Mouse (Mus musculus): ENCODE data around the gene Zfp651. TPM values are rescaled to one million over a fixed set of nuclear protein-coding genes. Genes with fewer than 3 reads are reported as not detected.
A peak's percentile ranks its signal among the peaks of the same experiment; 100 is the strongest.

The Zfp651 gene
- total RNA-seq, 4 experiments from 2014 or later: 120 to 131 (median 129) TPM

DNA sequence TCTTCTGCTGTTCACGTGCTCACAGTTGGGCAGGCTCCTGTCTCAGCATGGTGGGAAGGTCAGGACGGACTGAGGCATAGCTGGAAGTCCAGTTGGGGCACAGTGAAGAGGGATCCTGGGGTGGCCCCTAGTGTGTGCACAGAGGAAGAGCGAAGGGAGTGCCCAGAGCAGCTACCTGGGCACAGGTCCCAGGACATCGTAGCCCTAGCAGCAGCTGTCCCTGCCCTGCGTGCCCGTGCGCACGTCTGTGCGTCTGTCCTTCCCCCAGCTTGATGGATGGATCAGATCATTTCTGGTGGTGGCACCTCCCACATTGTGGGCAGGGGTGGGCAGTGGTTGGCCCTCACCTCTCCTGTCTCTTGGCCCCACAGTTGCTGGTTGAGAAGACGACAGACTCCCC, 3.1 kb downstream of the Zfp651 start:
- DNase-seq (ENCODE audit: low spot score): no peak

DNA sequence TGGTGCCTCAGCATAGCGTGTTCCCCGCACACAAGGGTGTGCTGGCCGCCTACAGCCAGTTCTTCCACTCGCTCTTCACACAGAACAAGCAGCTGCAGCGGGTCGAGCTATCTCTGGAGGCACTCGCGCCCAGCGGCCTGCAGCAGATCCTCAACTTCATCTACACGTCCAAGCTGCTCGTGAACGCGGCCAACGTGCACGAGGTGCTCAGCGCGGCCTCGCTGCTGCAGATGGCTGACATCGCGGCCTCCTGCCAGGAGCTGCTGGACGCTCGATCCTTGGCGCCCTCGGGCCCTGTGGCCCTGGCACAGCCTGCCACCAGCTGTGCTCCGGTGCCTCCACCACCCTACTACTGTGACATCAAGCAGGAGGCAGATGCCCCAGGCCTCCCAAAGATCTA, 3.6 kb downstream of the Zfp651 start:
- DNase-seq (ENCODE audit: low spot score): no peak

DNA sequence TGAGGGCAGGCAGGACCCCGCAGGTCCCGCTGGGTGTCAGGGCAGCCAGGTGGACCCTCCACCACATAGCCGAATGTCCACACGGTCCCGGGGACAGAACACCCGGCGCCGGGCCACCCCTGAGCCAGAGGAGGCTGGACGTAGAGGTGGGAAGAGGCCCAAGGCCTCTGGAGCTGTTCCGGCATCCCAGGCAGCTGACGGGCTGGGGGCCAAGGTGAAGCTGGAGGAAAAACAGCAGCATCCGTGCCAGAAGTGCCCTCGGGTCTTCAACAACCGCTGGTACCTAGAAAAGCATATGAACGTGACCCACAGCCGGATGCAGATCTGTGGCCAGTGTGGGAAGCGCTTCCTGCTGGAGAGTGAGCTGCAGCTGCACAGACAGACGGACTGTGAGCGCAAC, 4.6 kb downstream of the Zfp651 start:
- DNase-seq (ENCODE audit: low spot score): no peak

DNA sequence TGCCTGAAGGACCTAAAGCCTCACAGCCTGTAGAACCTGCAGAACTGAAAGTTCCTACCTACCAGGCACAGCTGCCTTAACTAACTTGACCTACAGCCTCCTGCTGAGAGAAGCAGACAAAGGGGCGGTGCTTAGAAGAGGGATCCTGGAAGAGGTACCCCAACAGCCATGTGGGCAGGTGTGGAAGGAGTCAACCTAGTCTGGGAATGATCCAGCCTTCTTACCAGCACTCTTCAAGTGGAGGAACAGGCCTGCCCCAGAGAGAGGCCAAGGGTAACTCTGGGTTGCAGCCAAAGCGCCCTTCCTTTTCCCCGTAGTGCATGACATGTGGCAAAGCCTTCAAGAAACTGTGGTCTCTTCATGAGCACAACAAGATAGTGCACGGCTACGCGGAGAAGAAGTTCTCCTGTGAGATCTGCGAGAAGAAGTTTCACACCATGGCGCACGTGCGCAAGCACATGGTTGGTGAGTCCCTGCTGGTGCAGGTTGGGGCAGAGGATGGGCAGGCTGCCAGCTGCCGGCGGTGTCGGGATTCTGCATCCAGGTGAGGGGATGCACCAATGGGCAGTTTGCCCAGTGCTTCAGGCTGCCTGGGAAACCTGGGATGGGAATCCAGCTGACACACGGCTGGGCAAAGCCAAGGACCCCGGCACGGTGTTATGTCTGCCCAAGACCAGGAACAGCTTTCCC, 6.2 kb downstream of the Zfp651 start:
- DNase-seq (ENCODE audit: low spot score): no peak

DNA sequence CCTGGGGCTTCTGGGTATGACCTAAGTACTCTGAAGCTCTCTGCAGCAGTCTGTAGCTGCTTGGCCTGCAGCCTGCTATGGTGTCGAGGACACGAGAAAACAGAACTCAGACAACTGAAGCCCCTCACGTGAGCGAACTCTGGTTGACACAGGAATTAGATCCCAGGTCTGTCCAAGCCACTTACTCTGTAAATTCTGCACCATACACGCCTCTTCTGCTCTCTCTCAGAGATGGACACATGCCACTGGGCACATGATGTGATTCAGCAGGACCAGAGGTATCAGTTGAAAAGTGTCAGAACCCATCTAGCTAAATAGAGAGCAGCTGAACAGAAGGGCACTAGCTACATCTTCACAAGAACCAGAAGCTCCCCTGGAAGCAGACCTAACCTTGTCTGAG, 13.3 kb downstream of the Zfp651 start:
- DNase-seq (ENCODE audit: low spot score): no peak

DNA sequence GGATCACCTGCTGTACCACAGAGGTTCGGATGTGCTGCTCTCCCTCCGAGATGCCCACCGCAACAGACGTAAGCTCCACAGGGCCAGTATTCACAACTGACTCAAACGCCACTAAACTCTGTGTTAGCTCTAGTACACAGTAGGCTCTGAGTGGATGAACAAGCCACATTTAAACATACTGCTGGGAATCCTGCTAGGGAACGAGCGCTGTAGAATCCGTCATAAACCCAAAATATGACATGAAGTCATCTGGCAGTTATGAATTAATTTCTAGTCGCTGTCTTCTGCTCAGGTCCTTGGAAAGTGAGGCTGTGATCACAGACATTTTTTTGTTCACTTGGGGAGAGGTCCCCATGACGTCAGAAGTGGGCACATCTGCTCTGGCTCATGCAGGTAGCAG, 16.8 kb downstream of the Zfp651 start:
- DNase-seq (ENCODE audit: low spot score): no peak

DNA sequence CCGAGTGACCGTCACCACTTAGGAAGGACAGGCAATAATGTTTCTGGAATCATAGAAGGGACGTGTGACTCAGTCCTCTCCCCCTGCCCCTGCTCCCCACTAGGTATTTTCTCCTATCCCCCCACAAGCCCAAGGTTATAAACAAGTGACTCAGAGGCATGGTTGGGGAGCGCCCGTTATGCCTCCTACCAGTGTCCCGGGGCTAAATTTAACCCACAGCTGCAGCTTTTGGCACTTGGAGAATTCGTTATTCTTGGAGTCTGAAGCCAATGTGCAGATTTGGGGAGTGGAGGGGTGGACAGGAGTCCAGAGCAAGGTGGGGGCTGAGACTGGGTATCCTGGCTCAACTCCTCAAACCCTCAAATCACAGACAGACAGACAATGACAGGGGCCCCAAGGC, 17.4 kb downstream of the Zfp651 start:
- no peak for DNase-seq (ENCODE audit: low spot score)

DNA sequence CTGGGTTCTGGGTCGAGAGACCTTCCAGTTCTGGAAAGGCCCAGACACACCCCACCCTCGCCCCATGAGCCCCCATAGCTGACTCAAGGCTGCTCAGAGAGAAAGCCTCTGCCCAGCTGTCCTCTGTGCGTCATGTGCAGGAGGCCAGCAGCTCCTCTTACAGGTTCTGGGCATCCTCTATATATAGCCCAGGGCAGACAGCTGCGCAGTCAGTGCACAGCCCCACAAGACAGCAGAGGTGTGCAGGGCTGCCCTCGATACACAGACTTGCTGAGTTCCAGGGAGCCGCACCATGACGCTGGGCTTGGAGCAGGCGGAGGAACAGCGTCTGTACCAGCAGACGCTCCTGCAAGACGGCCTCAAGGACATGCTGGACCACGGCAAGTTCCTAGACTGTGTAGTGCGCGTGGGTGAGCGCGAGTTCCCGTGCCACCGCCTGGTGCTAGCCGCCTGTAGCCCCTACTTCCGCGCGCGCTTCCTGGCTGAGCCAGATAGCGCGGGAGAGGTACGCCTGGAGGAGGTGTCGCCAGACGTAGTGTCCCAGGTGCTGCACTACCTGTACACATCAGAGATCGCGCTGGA, 18.4 kb downstream of the Zfp651 start, which contains the start of gene Klhl40:
TSS of gene Klhl40 (plus strand) at position 124 of the 582 bp plus-strand sequence.
- no peak for DNase-seq (ENCODE audit: low spot score)

DNA sequence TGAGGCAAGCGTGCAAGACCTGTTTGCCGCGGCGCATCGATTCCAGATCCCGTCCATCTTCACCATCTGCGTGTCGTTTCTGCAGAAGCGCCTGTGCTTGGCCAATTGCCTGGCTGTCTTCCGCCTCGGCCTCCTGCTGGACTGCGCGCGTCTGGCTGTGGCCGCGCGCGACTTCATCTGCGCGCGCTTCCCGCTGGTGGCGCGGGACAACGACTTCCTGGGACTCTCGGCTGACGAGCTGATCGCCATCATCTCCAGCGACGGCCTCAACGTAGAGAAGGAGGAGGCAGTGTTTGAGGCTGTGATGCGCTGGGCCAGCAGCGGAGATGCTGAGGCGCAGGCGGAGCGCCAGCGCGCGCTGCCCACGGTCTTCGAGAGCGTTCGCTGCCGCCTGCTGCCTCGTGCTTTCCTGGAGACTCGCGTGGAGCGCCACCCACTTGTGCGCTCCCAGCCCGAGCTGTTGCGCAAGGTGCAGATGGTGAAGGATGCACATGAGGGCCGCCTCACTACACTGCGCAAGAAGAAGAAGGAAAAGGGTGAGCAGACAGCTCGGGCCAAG, 19.0 kb downstream of the Zfp651 start:
- no peak for DNase-seq (ENCODE audit: low spot score)

DNA sequence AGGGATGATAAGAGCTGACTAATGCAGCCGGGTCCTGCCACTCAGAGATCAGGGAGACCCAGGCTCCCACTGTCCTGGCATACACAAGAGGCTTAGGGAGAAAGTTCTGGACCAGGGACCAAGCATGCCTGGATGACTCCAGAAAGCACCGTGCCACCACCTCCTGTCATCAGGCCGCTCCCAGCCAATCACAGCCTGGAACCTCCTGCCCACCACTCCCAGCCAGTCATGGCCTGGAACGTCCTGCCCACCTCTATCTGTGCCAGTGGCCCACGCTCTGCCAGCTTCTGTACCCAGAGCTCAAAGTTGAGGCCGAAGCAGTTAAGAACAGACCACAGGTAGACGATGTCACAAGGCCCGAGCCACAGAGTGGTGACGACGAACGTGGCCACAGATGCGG, 25.7 kb downstream of the Zfp651 start:
- DNase-seq (ENCODE audit: low spot score): no peak

DNA sequence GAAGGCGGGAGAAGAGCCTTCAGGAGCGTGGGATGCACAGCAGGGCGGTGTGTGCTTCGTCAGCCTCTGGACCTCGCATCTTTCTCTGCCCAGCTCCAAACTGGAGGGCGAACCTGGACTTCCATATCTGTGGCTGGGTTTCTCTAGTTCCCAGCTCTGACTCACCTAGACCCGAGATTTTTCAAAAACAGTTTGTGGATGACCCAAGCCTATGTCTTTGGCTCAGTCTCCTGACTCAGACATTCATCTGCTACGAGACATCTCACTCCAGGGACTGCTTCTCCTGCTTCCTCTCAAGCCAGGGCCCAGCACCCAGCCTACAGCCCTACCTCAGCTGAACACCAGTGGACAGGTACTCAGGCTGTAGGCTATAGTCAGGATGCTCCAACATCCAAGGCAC, 26.1 kb downstream of the Zfp651 start:
- no peak for DNase-seq (ENCODE audit: low spot score)

DNA sequence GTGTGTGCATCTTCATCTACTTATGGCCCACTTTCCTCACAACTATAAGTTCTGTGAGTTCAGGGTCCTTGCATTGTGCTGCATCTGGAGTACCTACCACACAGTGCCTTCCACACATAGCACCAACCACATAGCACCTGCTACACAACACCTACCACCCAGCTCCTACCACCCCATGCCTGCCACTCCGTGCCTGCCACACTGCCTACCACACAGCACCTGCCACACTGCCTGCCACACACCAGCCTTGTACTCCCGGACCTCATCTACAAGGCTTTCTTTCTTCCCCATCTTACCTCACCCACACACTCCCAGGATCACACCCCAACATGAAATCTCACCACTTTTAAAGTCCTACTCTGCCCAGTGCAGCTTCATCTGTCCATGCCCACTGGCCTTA, 27.2 kb downstream of the Zfp651 start:
- DNase-seq (ENCODE audit: low spot score): no peak

DNA sequence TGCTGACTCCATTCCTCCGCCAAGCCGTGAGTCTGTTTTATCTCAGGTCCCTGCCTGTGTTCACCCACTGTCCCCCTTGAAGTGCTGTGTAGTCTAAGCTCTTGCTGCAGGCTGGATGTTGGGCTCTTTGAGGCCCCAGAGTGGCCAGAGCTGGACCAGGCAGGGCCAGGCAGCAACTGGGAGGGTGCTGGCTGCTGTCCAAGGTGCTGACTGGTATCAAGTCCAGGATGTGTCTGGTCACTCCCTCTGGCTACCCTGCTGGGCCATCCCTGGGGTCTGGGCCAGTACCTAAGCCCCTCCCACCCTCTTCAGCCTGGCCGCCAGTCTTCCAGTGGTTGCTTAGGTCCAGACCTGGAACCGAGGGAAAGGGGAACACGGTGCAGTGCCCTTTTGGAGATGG, 32.1 kb downstream of the Zfp651 start:
- DNase-seq (ENCODE audit: low spot score): peak; percentile 62

DNA sequence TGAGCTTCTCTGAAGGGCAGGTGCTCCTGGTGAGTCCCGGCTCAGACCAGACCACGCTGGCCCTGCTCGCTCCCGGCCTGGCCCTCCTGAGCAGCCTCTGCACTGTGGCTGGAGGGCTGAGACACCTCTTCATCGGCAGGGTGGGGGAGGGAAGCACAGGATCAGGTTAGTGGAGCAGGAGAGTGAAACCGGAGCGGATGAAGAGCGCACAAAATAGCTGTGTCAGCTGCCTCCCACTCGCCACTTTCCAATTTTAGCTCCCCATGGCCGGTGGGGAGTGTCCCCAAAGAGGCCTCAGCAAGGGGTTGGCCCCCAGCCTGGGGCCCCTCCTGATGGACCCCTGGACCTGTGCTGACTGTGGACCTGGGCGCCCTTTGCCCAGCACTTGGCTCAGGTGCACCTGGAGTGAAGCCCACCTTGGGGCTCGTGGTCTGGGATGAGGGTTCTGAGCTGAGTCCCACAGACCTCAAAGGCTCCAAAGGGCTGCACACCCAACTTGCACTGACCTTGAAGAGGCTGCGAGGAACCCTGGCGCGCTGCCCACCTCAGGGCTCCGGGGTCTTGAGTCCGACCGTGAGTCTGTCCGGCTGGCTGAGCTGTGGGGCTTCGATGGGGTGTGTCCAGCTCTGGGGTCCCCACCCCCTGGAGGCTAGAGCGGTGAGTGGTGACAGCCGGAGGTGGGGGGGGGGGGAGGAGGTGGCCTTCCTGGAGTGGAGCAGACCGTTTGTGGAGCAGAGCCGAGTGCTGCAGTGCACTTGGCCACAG, 32.8 kb downstream of the Zfp651 start, which contains the start of gene Hhatl:
TSS of gene Hhatl (minus strand) at position 751 of the 765 bp plus-strand sequence.
- DNase-seq (ENCODE audit: low spot score): peak; percentile 29

DNA sequence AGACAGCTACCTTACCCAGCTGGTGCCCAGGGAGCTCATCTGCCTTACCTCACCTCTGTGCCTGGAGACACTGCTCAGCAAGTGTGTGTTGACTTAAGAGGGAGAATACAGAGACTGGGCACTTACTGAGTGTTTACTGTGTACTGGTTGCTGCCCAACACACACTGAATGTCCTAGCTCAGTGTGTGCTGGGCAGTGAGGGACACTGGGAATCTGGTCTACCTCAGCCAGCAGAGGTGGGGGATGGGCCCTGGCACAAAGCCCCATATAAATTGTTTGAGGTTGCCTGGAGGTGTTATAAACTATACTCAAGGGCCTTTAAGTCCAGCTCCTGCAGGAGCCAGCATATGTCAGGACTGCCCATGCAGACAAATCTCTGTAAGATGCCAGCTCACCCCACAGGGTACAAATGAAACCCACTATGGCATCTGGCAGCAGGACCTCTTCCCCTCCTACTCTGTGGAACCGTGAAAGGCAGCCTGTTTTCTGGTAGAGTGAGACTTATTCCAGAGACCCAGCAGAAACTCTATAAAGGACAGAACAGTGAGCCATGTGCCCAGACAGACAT, 35.9 kb downstream of the Zfp651 start:
- DNase-seq (ENCODE audit: low spot score): peak; percentile 55

DNA sequence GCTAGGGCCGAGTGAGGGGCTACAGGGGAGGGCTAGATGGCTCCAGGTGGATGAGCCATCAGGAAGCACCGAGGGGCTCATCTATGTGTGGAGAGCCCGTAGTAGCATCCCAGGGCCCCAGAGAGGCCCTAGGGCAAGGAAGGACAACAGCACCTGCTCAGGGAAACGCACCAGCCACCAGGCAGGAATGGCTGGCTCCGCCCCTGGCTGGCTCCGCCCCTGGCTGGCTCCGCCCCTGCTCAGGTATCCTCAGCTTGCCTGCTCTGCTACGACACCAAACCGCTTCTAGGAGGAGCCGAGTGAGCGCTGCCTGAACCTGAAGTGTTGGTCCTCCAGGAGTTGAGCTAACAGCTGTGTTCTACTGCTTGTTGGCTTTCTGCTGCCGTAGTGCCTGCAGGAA, 38.6 kb downstream of the Zfp651 start:
- no peak for DNase-seq (ENCODE audit: low spot score)

DNA sequence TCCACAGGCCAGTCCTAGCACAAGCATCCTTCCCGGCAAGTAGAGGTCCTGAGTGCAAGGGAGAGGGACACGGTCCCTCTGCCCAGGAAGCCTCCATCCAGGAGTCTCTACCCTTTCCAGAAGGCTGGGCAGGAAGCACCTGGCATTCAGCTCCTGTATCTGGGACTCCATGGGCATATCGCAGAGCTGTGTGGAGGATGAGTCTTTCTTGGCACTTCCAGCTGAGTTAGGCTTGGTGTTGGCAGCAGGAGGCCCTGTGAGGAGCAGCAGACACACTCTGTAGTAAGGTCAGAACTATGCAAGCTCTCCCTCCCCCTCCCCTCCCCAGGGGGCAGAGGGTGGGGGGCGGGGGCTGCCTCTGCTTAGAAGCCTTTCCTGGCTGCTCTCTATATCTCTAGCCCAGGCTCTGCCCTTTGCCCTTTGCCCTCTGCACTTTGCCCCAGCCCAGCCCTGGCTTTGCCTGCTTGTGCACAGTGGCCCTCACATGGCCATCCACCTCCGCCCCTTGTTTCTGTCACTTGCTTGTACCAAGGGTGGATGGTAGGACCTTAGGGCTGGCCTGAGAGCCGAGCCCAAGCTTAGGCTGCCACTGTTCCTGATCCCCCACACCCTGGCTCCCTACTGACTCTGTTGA, 39.9 kb downstream of the Zfp651 start:
- no peak for DNase-seq (ENCODE audit: low spot score)

DNA sequence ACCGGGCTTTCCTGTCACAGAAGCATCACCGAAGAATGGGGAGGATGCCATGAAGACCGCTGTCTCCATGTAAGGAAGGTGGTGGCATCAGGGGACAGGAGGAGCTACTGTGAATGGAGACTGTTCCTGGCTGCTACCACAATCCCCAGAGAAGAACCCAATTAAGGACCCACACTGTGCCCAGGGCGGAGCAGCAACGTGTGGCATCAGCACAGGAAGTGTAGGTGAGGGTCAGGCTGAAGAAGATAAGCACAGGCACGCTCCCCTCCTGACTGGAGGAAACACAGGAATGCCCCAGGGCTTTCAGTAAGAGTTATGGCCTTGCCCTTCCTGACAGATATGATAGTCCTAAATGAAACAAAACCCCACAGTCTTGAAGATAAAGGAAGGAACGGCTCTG, 43.6 kb downstream of the Zfp651 start:
- no peak for DNase-seq (ENCODE audit: low spot score)

DNA sequence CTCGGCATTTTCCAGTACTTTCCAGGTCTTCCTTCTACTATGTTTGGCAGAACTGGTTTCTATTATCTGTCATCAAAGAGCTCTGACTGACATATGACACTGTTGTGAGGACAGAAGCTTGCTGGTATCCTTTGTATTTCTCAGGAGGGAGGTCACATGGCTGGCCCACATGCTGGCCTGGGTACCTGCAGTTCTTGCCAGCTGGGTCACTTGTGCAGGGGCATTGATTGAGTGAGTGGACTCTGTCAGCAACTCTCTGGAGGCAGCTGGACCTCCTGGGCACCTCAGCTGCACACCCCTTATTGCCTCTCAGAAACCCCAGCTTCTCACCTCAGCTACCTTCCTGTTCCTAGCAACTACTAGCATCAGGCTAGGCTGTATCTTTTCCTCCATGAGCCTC, 48.4 kb downstream of the Zfp651 start:
- no peak for DNase-seq (ENCODE audit: low spot score)

DNA sequence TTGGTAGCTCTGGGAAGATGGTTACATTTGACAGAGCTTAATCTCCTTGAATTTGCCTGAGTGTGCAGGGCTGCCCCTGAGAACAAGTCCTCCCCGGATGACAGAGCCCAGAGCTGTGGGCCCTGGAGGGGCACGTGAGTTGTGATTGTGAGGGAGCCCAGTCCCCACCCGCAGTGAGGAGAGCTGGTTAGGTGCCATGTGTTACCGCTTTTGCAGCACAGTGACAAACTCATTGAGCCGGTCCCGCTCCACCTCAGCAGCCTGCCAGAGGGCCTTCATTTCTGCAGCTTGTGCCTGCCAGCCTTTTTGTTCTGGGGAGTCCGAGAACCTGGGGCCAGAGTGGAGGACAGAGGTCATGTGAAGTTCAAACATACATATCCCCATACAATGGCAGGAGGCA, 48.8 kb downstream of the Zfp651 start:
- no peak for DNase-seq (ENCODE audit: low spot score)

DNA sequence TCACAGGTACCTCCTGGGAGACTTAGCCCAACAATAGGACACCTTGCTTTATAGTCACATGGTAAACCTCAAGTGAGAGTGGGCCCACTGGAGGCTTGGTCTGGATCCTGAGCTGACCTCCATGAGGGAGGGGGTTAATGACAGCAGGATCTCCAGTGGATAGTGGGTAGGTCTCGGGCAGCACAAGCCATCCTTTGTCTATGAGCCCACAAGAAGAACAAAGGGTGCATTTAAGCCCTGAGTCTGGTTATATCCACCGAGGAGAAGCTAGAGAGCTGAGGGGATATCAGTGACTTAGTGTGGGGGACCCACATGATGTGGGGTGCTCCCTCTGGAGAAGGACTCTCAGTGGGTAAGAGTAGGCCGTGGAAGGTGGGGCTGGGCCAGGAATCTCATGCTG, 49.4 kb downstream of the Zfp651 start:
- DNase-seq (ENCODE audit: low spot score): no peak

Measured in heart, adult 8-10 months (tissue).